Mouse (Mus musculus) layer of hippocampus, adult 11-12 months (tissue): ENCODE results near the gene A630010A05Rik.
"Not testable (repeated sequence)": the region's sequence is repeated elsewhere in the genome, so short reads cannot be mapped to it uniquely, and the experiment has no call there.

ENCODE experiments used
- DNase-seq: peaks from one replicate; pipeline ENCODE4 v3.0.0; 2022; ENCODE audit warnings: low spot score

A630010A05Rik gene

DNA sequence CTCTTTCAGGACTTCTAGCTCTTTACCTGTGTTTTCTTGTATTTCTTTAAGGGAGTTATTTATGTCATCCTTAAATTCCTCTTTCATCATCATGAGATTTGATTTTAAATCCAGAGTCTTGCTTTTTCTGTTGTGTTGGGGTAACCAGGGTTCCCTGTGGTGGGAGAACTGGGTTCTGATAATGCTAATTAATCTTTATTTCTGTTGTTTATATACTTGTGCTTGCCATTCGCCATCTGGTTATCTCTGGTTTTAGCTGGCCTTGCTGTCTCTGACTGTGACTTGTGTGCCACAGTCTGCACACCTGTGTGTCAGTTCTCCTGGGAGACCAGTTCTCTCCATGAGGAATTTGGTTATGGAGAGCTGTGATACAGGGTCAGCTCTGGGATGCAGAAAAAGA is at the start of gene A630010A05Rik:
Gene A630010A05Rik (plus strand): TSS at position 301 of the 400 bp plus-strand sequence.
- DNase-seq, result no peak

DNA sequence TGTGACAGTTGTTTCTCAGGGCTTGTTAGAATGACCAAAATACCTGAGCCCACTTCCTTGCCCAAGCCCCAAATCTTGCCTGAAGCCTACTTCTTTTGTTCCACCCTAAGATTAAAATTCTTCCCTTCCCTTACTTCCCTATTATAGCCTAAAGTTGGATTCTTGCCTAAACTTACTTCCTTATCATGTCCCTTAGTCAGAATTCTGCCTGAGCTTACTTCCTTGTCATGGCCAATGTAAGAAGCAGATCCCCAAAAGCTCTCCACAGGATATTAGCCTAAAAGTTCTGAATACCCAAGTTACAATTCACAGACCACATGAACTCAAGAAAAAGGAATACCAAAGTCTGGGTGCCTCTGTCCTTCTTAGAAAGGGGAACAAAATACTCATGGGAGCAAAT is 26.4 kb upstream of the A630010A05Rik start:
- no peak for DNase-seq

DNA sequence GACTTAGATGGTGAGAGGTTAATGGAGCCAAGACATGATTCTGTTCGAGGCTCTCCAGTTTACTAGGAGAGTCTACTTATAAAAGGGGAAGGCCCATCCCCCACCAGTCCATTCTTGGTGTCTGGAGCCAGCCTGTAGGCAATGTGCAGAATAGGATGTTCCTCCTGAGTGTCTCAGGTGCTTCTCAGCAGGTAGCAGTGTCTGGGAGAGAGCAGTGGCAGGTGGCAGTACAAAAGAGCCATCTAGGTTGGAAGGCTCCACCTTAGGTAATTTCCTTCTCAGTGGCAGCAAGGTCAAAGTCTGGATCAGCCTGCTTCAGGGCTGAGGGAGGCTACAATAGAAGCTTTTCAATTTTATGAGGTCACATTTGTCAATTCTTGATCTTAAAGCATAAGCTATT is 4.9 kb upstream of the A630010A05Rik start:
- not testable (repeated sequence) for DNase-seq
